Mouse (Mus musculus) testis, postnatal 10 days (tissue): ENCODE data around the gene BC048562.

Experiments used
- DNase-seq: peaks from one replicate; pipeline ENCODE4 v3.0.0; 2021; ENCODE audit warnings: low spot score

Gene BC048562

GRCm38 (mm10) chr9:108450292-108451169, 14.2 kb downstream of the BC048562 start:
- DNase-seq: peak; percentile 62

- no peak for DNase-seq
Measured at GRCm38 (mm10) chr9:108451170-108451493, 14.8 kb downstream of the BC048562 start.

GRCm38 (mm10) chr9:108451519-108452160, 15.4 kb downstream of the BC048562 start:
- no peak for DNase-seq

GRCm38 (mm10) chr9:108452291-108452906, 16.1 kb downstream of the BC048562 start:
- DNase-seq: peak; percentile 97

GRCm38 (mm10) chr9:108452911-108453310, 16.6 kb downstream of the BC048562 start:
- no peak for DNase-seq

GRCm38 (mm10) chr9:108453458-108453857, 17.2 kb downstream of the BC048562 start:
- DNase-seq: no peak

- DNase-seq: no peak
Measured at GRCm38 (mm10) chr9:108454429-108454828, 18.1 kb downstream of the BC048562 start.

- no peak for DNase-seq
Measured at GRCm38 (mm10) chr9:108455747-108456571, 19.7 kb downstream of the BC048562 start.

GRCm38 (mm10) chr9:108456953-108457352, 20.7 kb downstream of the BC048562 start:
- no peak for DNase-seq

- no peak for DNase-seq
Measured at GRCm38 (mm10) chr9:108459939-108460318, 23.6 kb downstream of the BC048562 start.

- DNase-seq: peak; percentile 91
Measured at GRCm38 (mm10) chr9:108460319-108461178, 24.3 kb downstream of the BC048562 start, which contains the start of gene Ccdc71. TSS of gene Ccdc71 (plus strand) at chr9:108460527.

GRCm38 (mm10) chr9:108461181-108461631, 24.9 kb downstream of the BC048562 start, which contains the start of gene Klhdc8b:
TSS of gene Klhdc8b (minus strand) at chr9:108461581.
- DNase-seq: no peak

GRCm38 (mm10) chr9:108461675-108462074, 25.4 kb downstream of the BC048562 start:
- DNase-seq: no peak

- no peak for DNase-seq
Measured at GRCm38 (mm10) chr9:108462192-108462591, 25.9 kb downstream of the BC048562 start.

GRCm38 (mm10) chr9:108463713-108464112, 27.4 kb downstream of the BC048562 start:
- DNase-seq: no peak

- no peak for DNase-seq
Measured at GRCm38 (mm10) chr9:108466219-108466618, 29.9 kb downstream of the BC048562 start.

- DNase-seq: no peak
Measured at GRCm38 (mm10) chr9:108469430-108469829, 33.1 kb downstream of the BC048562 start.

GRCm38 (mm10) chr9:108469845-108470244, 33.6 kb downstream of the BC048562 start:
- DNase-seq: no peak

GRCm38 (mm10) chr9:108474528-108474927, 38.2 kb downstream of the BC048562 start:
- no peak for DNase-seq

GRCm38 (mm10) chr9:108478638-108479156, 42.4 kb downstream of the BC048562 start:
- peak; percentile 91 for DNase-seq

- DNase-seq: no peak
Measured at GRCm38 (mm10) chr9:108479241-108479640, 43.0 kb downstream of the BC048562 start.
